Mouse (Mus musculus): ENCODE results near the gene Lce6a. TPM values are rescaled to one million over a fixed set of nuclear protein-coding genes. Genes with fewer than 3 reads are reported as not detected.

The Lce6a gene
- polyA plus RNA-seq, 1 experiment from 2014 or later, result not detected

- no peak for ATAC-seq (replicated peaks; ENCODE audit: insufficient number of reproducible peaks, insufficient read depth, low FRiP score, low read depth)
- Histone ChIP-seq H3K4me1 (replicated peaks) (no peaks in the 10 kb centered on the region), H3K4me2 (no peak overlapping the region), H3K9me3 (replicated peaks) (no peaks in the 10 kb centered on the region), H3K27ac (no peak overlapping the region), H3K9ac (no peak overlapping the region), H3K4me3 (no peak overlapping the region), H3K36me3 (no peaks in the 10 kb centered on the region), H3K27me3 (no peaks in the 10 kb centered on the region)
- WGBS, result 70% methylated on average over 2 of the region's 2 CpGs
These were observed 23.0 kb downstream of the Lce6a start for GRCm38 (mm10) chr3:92598429-92598828.

- WGBS, result 65% methylated on average over 1 of the region's 1 CpGs
- ATAC-seq (replicated peaks; ENCODE audit: insufficient number of reproducible peaks, insufficient read depth, low FRiP score, low read depth), result no peak
- H3K27ac ChIP-seq, result no peak within 1 kb of the TSS
These were observed 32.6 kb downstream of the Lce6a start, which contains the start of gene Smcp for GRCm38 (mm10) chr3:92588858-92589257. Gene Smcp, minus strand, starts transcription at chr3:92588997.

GRCm38 (mm10) chr3:92587190-92587589, 34.3 kb downstream of the Lce6a start:
- Histone ChIP-seq H3K9ac (no peak overlapping the region), H3K9me3 (replicated peaks) (no peaks in the 10 kb centered on the region), H3K27me3 (no peaks in the 10 kb centered on the region), H3K27ac (no peak overlapping the region), H3K4me2 (no peak overlapping the region), H3K4me1 (replicated peaks) (no peaks in the 10 kb centered on the region), H3K4me3 (no peak overlapping the region), H3K36me3 (no peaks in the 10 kb centered on the region)
- ATAC-seq (replicated peaks; ENCODE audit: insufficient number of reproducible peaks, insufficient read depth, low FRiP score, low read depth), result no peak
- 54% methylated on average over 3 of the region's 3 CpGs for WGBS

More at GRCm38 (mm10) chr3:92588858-92589257, 32.6 kb downstream of the Lce6a start, which contains the start of gene Smcp:
- no peaks in the 10 kb centered on the region for H3K4me1 ChIP-seq (replicated peaks)
- no peak within 1 kb of the TSS for H3K4me3 ChIP-seq
- H3K27me3 ChIP-seq, result no peaks in the 10 kb centered on the region
- H3K9ac ChIP-seq, result no peak within 1 kb of the TSS
- no peak within 1 kb of the TSS for H3K4me2 ChIP-seq
- H3K9me3 ChIP-seq (replicated peaks), result no peaks in the 10 kb centered on the region
- H3K36me3 ChIP-seq, result no peaks in the 10 kb centered on the region

GRCm38 (mm10) chr3:92585055-92585454, 36.4 kb downstream of the Lce6a start:
- H3K4me3 ChIP-seq, result no peak overlapping the region
- H3K4me1 ChIP-seq (replicated peaks), result no peaks in the 10 kb centered on the region
- H3K36me3 ChIP-seq, result no peaks in the 10 kb centered on the region
- H3K4me2 ChIP-seq, result no peak overlapping the region
- WGBS, result 56% methylated on average over 1 of the region's 1 CpGs
- no peak overlapping the region for H3K9ac ChIP-seq
- no peaks in the 10 kb centered on the region for H3K9me3 ChIP-seq (replicated peaks)
- ATAC-seq (replicated peaks; ENCODE audit: insufficient number of reproducible peaks, insufficient read depth, low FRiP score, low read depth), result no peak
- H3K27me3 ChIP-seq, result no peaks in the 10 kb centered on the region
- no peak overlapping the region for H3K27ac ChIP-seq

- ATAC-seq (replicated peaks; ENCODE audit: insufficient number of reproducible peaks, insufficient read depth, low FRiP score, low read depth), result no peak
- Histone ChIP-seq H3K4me1 (replicated peaks) (no peaks in the 10 kb centered on the region), H3K4me2 (no peak overlapping the region), H3K9ac (no peak overlapping the region), H3K4me3 (no peak overlapping the region), H3K9me3 (replicated peaks) (no peaks in the 10 kb centered on the region), H3K27me3 (no peaks in the 10 kb centered on the region), H3K27ac (no peak overlapping the region), H3K36me3 (no peaks in the 10 kb centered on the region)
- WGBS, result 69% methylated on average over 3 of the region's 3 CpGs
These were observed 38.2 kb downstream of the Lce6a start for GRCm38 (mm10) chr3:92583164-92583826.

GRCm38 (mm10) chr3:92579508-92579907, 42.0 kb downstream of the Lce6a start:
- Histone ChIP-seq H3K9ac (no peak overlapping the region), H3K9me3 (replicated peaks) (no peaks in the 10 kb centered on the region), H3K4me1 (replicated peaks) (no peaks in the 10 kb centered on the region), H3K27ac (no peak overlapping the region), H3K36me3 (no peaks in the 10 kb centered on the region), H3K4me2 (no peak overlapping the region), H3K27me3 (no peaks in the 10 kb centered on the region), H3K4me3 (no peak overlapping the region)
- 50% methylated on average over 1 of the region's 1 CpGs for WGBS
- no peak for ATAC-seq (replicated peaks; ENCODE audit: insufficient number of reproducible peaks, insufficient read depth, low FRiP score, low read depth)

GRCm38 (mm10) chr3:92578652-92579413, 42.6 kb downstream of the Lce6a start:
- H3K4me1 ChIP-seq (replicated peaks), result no peaks in the 10 kb centered on the region
- no peaks in the 10 kb centered on the region for H3K27me3 ChIP-seq
- no peak overlapping the region for H3K4me3 ChIP-seq
- 45% methylated on average over 4 of the region's 4 CpGs for WGBS
- no peaks in the 10 kb centered on the region for H3K36me3 ChIP-seq
- H3K9me3 ChIP-seq (replicated peaks), result no peaks in the 10 kb centered on the region
- ATAC-seq (replicated peaks; ENCODE audit: insufficient number of reproducible peaks, insufficient read depth, low FRiP score, low read depth), result no peak
- H3K4me2 ChIP-seq, result no peak overlapping the region
- no peak overlapping the region for H3K27ac ChIP-seq
- H3K9ac ChIP-seq, result no peak overlapping the region

GRCm38 (mm10) chr3:92573449-92574041, 47.9 kb downstream of the Lce6a start, which contains the start of gene Ivl:
Gene Ivl, minus strand, starts transcription at chr3:92573735.
- no peak within 1 kb of the TSS for H3K4me2 ChIP-seq
- 54% methylated on average over 1 of the region's 1 CpGs for WGBS

GRCm38 (mm10) chr3:92572514-92573155, 48.8 kb downstream of the Lce6a start:
- no peak for ATAC-seq (replicated peaks; ENCODE audit: insufficient number of reproducible peaks, insufficient read depth, low FRiP score, low read depth)
- no peak overlapping the region for H3K27ac ChIP-seq
- no peaks in the 10 kb centered on the region for H3K4me1 ChIP-seq (replicated peaks)
- no peaks in the 10 kb centered on the region for H3K9me3 ChIP-seq (replicated peaks)
- no peaks in the 10 kb centered on the region for H3K36me3 ChIP-seq
- no peak overlapping the region for H3K4me3 ChIP-seq
- no peak overlapping the region for H3K9ac ChIP-seq
- H3K4me2 ChIP-seq, result no peak overlapping the region
- H3K27me3 ChIP-seq, result no peaks in the 10 kb centered on the region
- 64% methylated on average over 2 of the region's 2 CpGs for WGBS

More at GRCm38 (mm10) chr3:92573449-92574041, 47.9 kb downstream of the Lce6a start, which contains the start of gene Ivl:
- H3K4me3 ChIP-seq, result no peak within 1 kb of the TSS
- no peaks in the 10 kb centered on the region for H3K9me3 ChIP-seq (replicated peaks)
- no peaks in the 10 kb centered on the region for H3K36me3 ChIP-seq
- H3K27me3 ChIP-seq, result no peaks in the 10 kb centered on the region
- H3K27ac ChIP-seq, result no peak within 1 kb of the TSS
- no peak within 1 kb of the TSS for H3K9ac ChIP-seq
- no peak for ATAC-seq (replicated peaks; ENCODE audit: insufficient number of reproducible peaks, insufficient read depth, low FRiP score, low read depth)
- no peaks in the 10 kb centered on the region for H3K4me1 ChIP-seq (replicated peaks)

Data from heart, embryonic 15.5 days (tissue).